Mouse (Mus musculus) cerebellum, adult 2 months (tissue): ENCODE data around the gene Hoxa1.

Experiments
- CTCF ChIP-seq: fragments of 200-500 bp; IDR thresholded peaks from 2 replicates; pipeline ENCODE4 v1.5.1; 2011; ENCODE audit warnings: low read depth, mild to moderate bottlenecking, control low read depth, low read length, moderate library complexity, borderline replicate concordance; ENCODE audit not compliant: insufficient read depth
- POLR2A ChIP-seq: fragments of 200-500 bp; IDR thresholded peaks from 2 replicates; pipeline ENCODE4 v1.6.1; 2011; ENCODE audit warnings: low read length, control low read depth, borderline replicate concordance; ENCODE audit not compliant: insufficient read depth

DNA sequence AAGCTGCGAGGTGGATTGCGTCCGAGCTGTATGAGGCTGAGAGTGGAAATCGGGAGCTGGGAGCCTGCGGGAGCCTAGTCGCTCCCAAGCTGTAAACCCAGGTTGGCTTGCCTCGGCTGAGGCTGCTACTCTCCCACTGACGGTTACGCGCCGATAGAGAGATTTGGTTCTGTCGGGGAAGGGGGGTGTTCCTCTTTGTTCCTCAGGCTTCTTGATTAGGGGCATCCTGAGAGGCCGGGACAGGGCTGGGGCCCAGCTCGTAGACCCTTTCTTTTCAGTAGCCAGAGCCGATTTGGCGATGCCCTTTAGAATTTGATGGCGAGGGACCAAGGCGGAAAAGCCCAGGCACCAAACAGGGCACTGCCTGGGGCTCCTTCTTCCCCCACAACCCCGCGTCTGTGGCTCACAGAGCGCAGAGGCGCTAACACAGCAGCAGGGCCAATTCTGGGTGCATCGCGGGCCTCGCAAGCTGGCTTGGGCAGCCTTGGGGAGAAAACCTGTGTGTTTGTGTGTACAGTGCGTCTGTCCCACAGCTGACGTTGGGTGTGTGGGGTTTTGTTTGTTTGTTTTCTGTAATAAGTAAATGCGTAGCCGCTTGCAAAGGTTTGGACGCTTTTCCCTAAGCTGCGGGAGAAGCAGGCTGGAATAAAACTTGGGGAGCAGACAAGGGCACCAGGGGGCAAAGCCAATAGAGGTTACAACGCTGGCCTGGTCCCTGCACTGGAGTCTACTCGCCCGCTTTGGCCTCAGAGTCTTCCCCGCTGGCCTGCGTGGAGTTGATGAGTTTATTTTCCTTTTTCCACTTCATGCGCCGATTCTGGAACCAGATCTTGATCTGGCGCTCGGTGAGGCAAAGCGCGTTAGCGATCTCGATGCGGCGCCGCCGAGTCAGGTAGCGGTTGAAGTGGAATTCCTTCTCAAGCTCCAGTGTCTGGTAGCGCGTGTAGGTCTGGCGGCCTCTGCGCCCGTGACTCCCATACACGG is 47.8 kb upstream of the Hoxa1 start:
- TF ChIP-seq POLR2A (no peak), CTCF (no peak)
